In genomic region chr5:120325386-120325910, GRCm38 (mm10) we compare ENCODE assay signal across 19 mouse cellular contexts.
DNase-seq lines count a peak whose midpoint lies in the region; ATAC-seq lines count a peak whose summit lies in the region.
"Had no signal": no experiment of that assay in that cellular context is flagged by ENCODE, and none has a peak within 500 bp of the region (broad histone marks: within the 10 kb centered on the region; RNA-seq: fewer than 3 reads in every experiment).

No protein-coding gene starts in this region.

- no peak overlapping the region for H3K4me3 ChIP-seq in heart, embryonic 11.5 days (ENCODE audit: low read depth, low read length)
- H3K4me3 ChIP-seq in hindbrain, embryonic 16.5 days (ENCODE audit: low read length) = no peak overlapping the region
- H3K4me3 ChIP-seq in hindbrain, embryonic 11.5 days (ENCODE audit: low read depth, low read length) = no peak overlapping the region
- H3K4me3 ChIP-seq: midbrain, embryonic 13.5 days had no signal

- WGBS in heart, embryonic 11.5 days (ENCODE audit: insufficient replicate concordance) = 25% methylated on average over 16 of the region's 16 CpGs
- WGBS in hindbrain, embryonic 16.5 days = 53% methylated on average over 16 of the region's 16 CpGs
- 60% methylated on average over 16 of the region's 16 CpGs for WGBS in hindbrain, embryonic 11.5 days

- H3K9me3 ChIP-seq in heart, embryonic 11.5 days (replicated peaks; ENCODE audit: control insufficient read depth, low read length) = no peaks in the 10 kb centered on the region
- H3K9me3 ChIP-seq in hindbrain, embryonic 16.5 days (ENCODE audit: control insufficient read depth, low read length) = no peaks in the 10 kb centered on the region
- no peaks in the 10 kb centered on the region for H3K9me3 ChIP-seq in hindbrain, embryonic 11.5 days (ENCODE audit: control insufficient read depth, low read length)
- H3K9me3 ChIP-seq: midbrain, embryonic 13.5 days had no signal

- ATAC-seq in heart, embryonic 11.5 days (replicated peaks; ENCODE audit: insufficient number of reproducible peaks, low FRiP score, low TSS enrichment) = no peak
- 0 out of 2 replicates have a peak, but pooled peaks have one; percentile 41 for ATAC-seq in hindbrain, embryonic 16.5 days
- no peak for ATAC-seq in hindbrain, embryonic 11.5 days (ENCODE audit: low FRiP score)
- ATAC-seq: midbrain, embryonic 13.5 days had no signal

- DNase-seq in heart, adult 18-20 months = no peak
- no peak for DNase-seq in hindbrain, embryonic 11.5 days (ENCODE audit: low spot score)
- peak; percentile 18 for DNase-seq in brain, adult 2 months (ENCODE audit: low read depth, low spot score)
- peak; percentile 2 for DNase-seq in lung, postnatal 25 days (ENCODE audit: low spot score)
- DNase-seq in thymus, postnatal 4 days = no peak
- DNase-seq: B cell, adult 2 months; cerebellum, adult 2 months; cerebellum, postnatal 36 days; gastrocnemius, postnatal 14 days; kidney, adult 18-20 months; layer of hippocampus, postnatal 36 days; right cerebral cortex, postnatal 14 days; spleen, adult 18-20 months; thymus, adult 18-20 months had no signal

- H3K27me3 ChIP-seq in heart, embryonic 11.5 days (ENCODE audit: control insufficient read depth, insufficient read depth, low read length) = peaks cover 40% of the 10 kb centered on the region
- no peaks in the 10 kb centered on the region for H3K27me3 ChIP-seq in hindbrain, embryonic 16.5 days (replicated peaks; ENCODE audit: control insufficient read depth, insufficient read depth, low read length)
- H3K27me3 ChIP-seq in hindbrain, embryonic 11.5 days (ENCODE audit: control insufficient read depth, insufficient read depth, low read length) = no peaks in the 10 kb centered on the region; the same call in 1 of the 2 replicates

- no peak overlapping the region for H3K27ac ChIP-seq in heart, embryonic 11.5 days (ENCODE audit: low read depth, low read length)
- no peak overlapping the region for H3K27ac ChIP-seq in hindbrain, embryonic 16.5 days (ENCODE audit: low read depth, low read length)
- H3K27ac ChIP-seq in hindbrain, embryonic 11.5 days (ENCODE audit: low read depth, low read length) = no peak overlapping the region
- H3K27ac ChIP-seq: kidney, postnatal 0 days; liver, embryonic 14.5 days; midbrain, embryonic 13.5 days had no signal

- H3K4me2 ChIP-seq in heart, embryonic 11.5 days = peak overlapping the region; percentile 23
- no peak overlapping the region for H3K4me2 ChIP-seq in hindbrain, embryonic 16.5 days (ENCODE audit: low read length)
- no peak overlapping the region for H3K4me2 ChIP-seq in hindbrain, embryonic 11.5 days (replicated peaks; ENCODE audit: low read depth, low read length)
- H3K4me2 ChIP-seq: midbrain, embryonic 13.5 days had no signal

- no peaks in the 10 kb centered on the region; the same call in 1 of the 2 replicates for H3K4me1 ChIP-seq in heart, embryonic 11.5 days (ENCODE audit: control insufficient read depth, insufficient read depth, low read length)
- H3K4me1 ChIP-seq in hindbrain, embryonic 16.5 days (ENCODE audit: control insufficient read depth, insufficient read depth, low read depth, low read length) = peaks cover 9% of the 10 kb centered on the region
- no peaks in the 10 kb centered on the region; the same call in 1 of the 2 replicates for H3K4me1 ChIP-seq in hindbrain, embryonic 11.5 days (replicated peaks; ENCODE audit: control insufficient read depth, insufficient read depth, low read length)

- no peak overlapping the region for H3K9ac ChIP-seq in heart, embryonic 11.5 days (ENCODE audit: low read depth, low read length)
- no peak overlapping the region for H3K9ac ChIP-seq in hindbrain, embryonic 16.5 days (ENCODE audit: low read depth, low read length)
- no peak overlapping the region for H3K9ac ChIP-seq in hindbrain, embryonic 11.5 days (ENCODE audit: low read depth, low read length)
- H3K9ac ChIP-seq: liver, embryonic 14.5 days; midbrain, embryonic 13.5 days had no signal

- H3K36me3 ChIP-seq in heart, embryonic 11.5 days (ENCODE audit: control insufficient read depth, insufficient read depth, low read length) = no peaks in the 10 kb centered on the region
- no peaks in the 10 kb centered on the region for H3K36me3 ChIP-seq in hindbrain, embryonic 16.5 days (ENCODE audit: control insufficient read depth, insufficient read depth, low read length)
- H3K36me3 ChIP-seq in hindbrain, embryonic 11.5 days (ENCODE audit: control insufficient read depth, insufficient read depth, low read length) = no peaks in the 10 kb centered on the region
- H3K36me3 ChIP-seq: midbrain, embryonic 13.5 days had no signal

Comparison
In these comparisons a context has a peak if more than half of its experiments do, and no peak if none do; other contexts are left out.
1. DNase-seq: peak in brain, adult 2 months (single experiment) and lung, postnatal 25 days (single experiment); none in heart, adult 18-20 months (0 of 2), hindbrain, embryonic 11.5 days (single experiment) and thymus, postnatal 4 days (single experiment).